Mouse (Mus musculus) CH12.LX (cell line): ENCODE data around the gene Edaradd. TPM values are rescaled to one million over a fixed set of nuclear protein-coding genes. Genes with fewer than 3 reads are reported as not detected.

Source experiments
- DNase-seq: peaks from one replicate; pipeline ENCODE4 v3.0.0-alpha.2; 2013; ENCODE audit errors: extremely low read depth
- H3K27ac ChIP-seq: 2 replicates; pipeline ENCODE4 v1.5.1; 2012; ENCODE audit warnings: low read depth, mild to moderate bottlenecking, control low read depth, moderate library complexity; ENCODE audit not compliant: insufficient read depth
- H3K27me3 ChIP-seq: replicated peaks from 2 replicates; pipeline ENCODE3; 2012; ENCODE audit warnings: inconsistent platforms
- H3K36me3 ChIP-seq, 2 experiments: replicated peaks in 1 of 2; 2 replicates each; pipeline versions ENCODE3 to v1.6.1; 2012; ENCODE audit warnings: inconsistent platforms in 1 of 2, low read length in 1 of 2, mild to moderate bottlenecking in 1 of 2, mixed read lengths in 1 of 2, moderate library complexity in 1 of 2; ENCODE audit not compliant: control insufficient read depth in 1 of 2, insufficient read depth in 1 of 2
- H3K4me1 ChIP-seq, 2 experiments: 2 replicates each; pipeline ENCODE4 v1.6.1; 2012; ENCODE audit warnings: inconsistent platforms in 1 of 2, moderate library complexity in 1 of 2; ENCODE audit not compliant: insufficient read depth in 2 of 2, control insufficient read depth in 1 of 2
- H3K4me2 ChIP-seq: 2 replicates; pipeline ENCODE4 v1.6.1; 2012; ENCODE audit warnings: low read depth, mild to moderate bottlenecking, control low read depth; ENCODE audit not compliant: poor library complexity, insufficient read depth, severe bottlenecking
- H3K4me3 ChIP-seq, 3 experiments: fragments of 150-350 bp in 1 of 3; sonication (generic) in 1 of 3; replicated peaks in 1 of 3; 2 replicates each; pipeline versions ENCODE3 to v1.5.1; 2011 to 2012; ENCODE audit warnings: low read depth in 2 of 3, low read length in 2 of 3, mild to moderate bottlenecking in 2 of 3, moderate library complexity in 2 of 3, control low read depth in 1 of 3, improper control_type of control experiment in 1 of 3, inconsistent platforms in 1 of 3, mixed read lengths in 1 of 3; ENCODE audit not compliant: poor library complexity in 1 of 3
- H3K79me2 ChIP-seq: replicated peaks from 2 replicates; pipeline ENCODE4 v1.6.1; 2012; ENCODE audit warnings: mild to moderate bottlenecking, moderate library complexity; ENCODE audit not compliant: control insufficient read depth, poor library complexity, insufficient read depth, severe bottlenecking; ENCODE audit errors: extremely low read depth
- H3K9ac ChIP-seq: 2 replicates; pipeline ENCODE4 v1.6.1; 2012; ENCODE audit warnings: low read depth, mild to moderate bottlenecking, control low read depth, moderate library complexity; ENCODE audit not compliant: insufficient read depth
- H3K9me3 ChIP-seq: replicated peaks from 2 replicates; pipeline ENCODE3; 2012; ENCODE audit warnings: low read length, inconsistent platforms, mixed read lengths
- BHLHE40 ChIP-seq: IDR thresholded peaks from 2 replicates; pipeline ENCODE4 v1.6.1; 2011; ENCODE audit warnings: mild to moderate bottlenecking, low read depth, low read length, improper control_type of control experiment
- CHD1 ChIP-seq: IDR thresholded peaks from 2 replicates; pipeline ENCODE4 v1.6.1; 2012; ENCODE audit warnings: low read depth, low read length, improper control_type of control experiment, inconsistent platforms
- CTCF ChIP-seq, 2 experiments: IDR thresholded peaks in 1 of 2; conservative IDR thresholded peaks in 1 of 2; 2 replicates each; pipeline ENCODE4 v1.5.1; 2011 to 2012; ENCODE audit warnings: low read depth in 2 of 2, low read length in 2 of 2, improper control_type of control experiment in 1 of 2, inconsistent platforms in 1 of 2, mild to moderate bottlenecking in 1 of 2, moderate library complexity in 1 of 2
- E2F4 ChIP-seq: IDR thresholded peaks from 2 replicates; pipeline ENCODE4 v1.6.1; 2011; ENCODE audit warnings: low read depth, low read length, improper control_type of control experiment; ENCODE audit not compliant: insufficient replicate concordance
- EP300 ChIP-seq: IDR thresholded peaks from 2 replicates; pipeline ENCODE4 v1.6.1; 2011; ENCODE audit warnings: low read length, improper control_type of control experiment
- HCFC1 ChIP-seq: IDR thresholded peaks from 2 replicates; pipeline ENCODE4 v1.6.1; 2012; ENCODE audit warnings: low read depth, mild to moderate bottlenecking, inconsistent platforms, low read length, improper control_type of control experiment
- JUN ChIP-seq: IDR thresholded peaks from 2 replicates; pipeline ENCODE4 v1.6.1; 2011; ENCODE audit warnings: low read depth, mild to moderate bottlenecking, low read length, improper control_type of control experiment, moderate library complexity; ENCODE audit not compliant: insufficient read depth
- JUND ChIP-seq: conservative IDR thresholded peaks from 2 replicates; pipeline ENCODE4 v1.6.1; 2011; ENCODE audit warnings: low read depth, low read length, improper control_type of control experiment
- KAT2A ChIP-seq: IDR thresholded peaks from 2 replicates; pipeline ENCODE4 v1.6.1; 2012; ENCODE audit warnings: low read length, improper control_type of control experiment, inconsistent platforms; ENCODE audit not compliant: insufficient replicate concordance
- MAX ChIP-seq: IDR thresholded peaks from 2 replicates; pipeline ENCODE4 v1.6.1; 2011; ENCODE audit warnings: low read length, improper control_type of control experiment
- MAZ ChIP-seq: IDR thresholded peaks from 2 replicates; pipeline ENCODE4 v1.6.1; 2012; ENCODE audit warnings: low read depth, mild to moderate bottlenecking, inconsistent platforms, low read length, improper control_type of control experiment, moderate library complexity
- MXI1 ChIP-seq: IDR thresholded peaks from 2 replicates; pipeline ENCODE4 v1.6.1; 2011; ENCODE audit warnings: mild to moderate bottlenecking, low read depth, low read length, improper control_type of control experiment
- MYC ChIP-seq: IDR thresholded peaks from 2 replicates; pipeline ENCODE4 v1.6.1; 2011; ENCODE audit warnings: low read depth, mild to moderate bottlenecking, improper control_type of control experiment, low read length
- NELFE ChIP-seq: IDR thresholded peaks from 2 replicates; pipeline ENCODE4 v1.6.1; 2011; ENCODE audit warnings: low read depth, low read length, improper control_type of control experiment
- NRF1 ChIP-seq: IDR thresholded peaks from 2 replicates; pipeline ENCODE4 v1.6.1; 2014; ENCODE audit warnings: low read depth, mild to moderate bottlenecking, inconsistent platforms, low read length, improper control_type of control experiment, moderate library complexity
- POLR2A ChIP-seq: IDR thresholded peaks from 2 replicates; pipeline ENCODE4 v1.6.1; 2011; ENCODE audit warnings: low read depth, mild to moderate bottlenecking, improper control_type of control experiment, low read length
- RAD21 ChIP-seq: IDR thresholded peaks from 2 replicates; pipeline ENCODE4 v1.6.1; 2011; ENCODE audit warnings: low read depth, mild to moderate bottlenecking, low read length, improper control_type of control experiment, moderate library complexity
- RCOR1 ChIP-seq: conservative IDR thresholded peaks from 2 replicates; pipeline ENCODE4 v1.6.1; 2012; ENCODE audit warnings: low read depth, mild to moderate bottlenecking, inconsistent platforms, low read length, improper control_type of control experiment
- SIN3A ChIP-seq: IDR thresholded peaks from 2 replicates; pipeline ENCODE4 v1.6.1; 2012; ENCODE audit warnings: low read length, improper control_type of control experiment, inconsistent platforms
- SMC3 ChIP-seq: IDR thresholded peaks from 2 replicates; pipeline ENCODE4 v1.6.1; 2011; ENCODE audit warnings: low read depth, low read length, improper control_type of control experiment
- TBP ChIP-seq: conservative IDR thresholded peaks from 2 replicates; pipeline ENCODE4 v1.6.1; 2011; ENCODE audit warnings: low read depth, low read length, improper control_type of control experiment
- TCF12 ChIP-seq: IDR thresholded peaks from 2 replicates; pipeline ENCODE4 v1.6.1; 2014; ENCODE audit warnings: low read depth, mild to moderate bottlenecking, inconsistent platforms, low read length, improper control_type of control experiment
- USF1 ChIP-seq: IDR thresholded peaks from 2 replicates; pipeline ENCODE4 v1.6.1; 2014; ENCODE audit warnings: low read depth, mild to moderate bottlenecking, inconsistent platforms, low read length, improper control_type of control experiment
- USF2 ChIP-seq: conservative IDR thresholded peaks from 2 replicates; pipeline ENCODE4 v1.6.1; 2011; ENCODE audit warnings: low read depth, low read length, improper control_type of control experiment
- ZC3H11A ChIP-seq: IDR thresholded peaks from 2 replicates; pipeline ENCODE4 v1.6.1; 2012; ENCODE audit warnings: low read depth, mild to moderate bottlenecking, inconsistent platforms, low read length, improper control_type of control experiment
- ZKSCAN1 ChIP-seq: IDR thresholded peaks from 2 replicates; pipeline ENCODE4 v1.6.1; 2012; ENCODE audit warnings: low read depth, inconsistent platforms, low read length, improper control_type of control experiment, borderline replicate concordance
- ZNF384 ChIP-seq: IDR thresholded peaks from 2 replicates; pipeline ENCODE4 v1.6.1; 2012; ENCODE audit warnings: low read depth, low read length, improper control_type of control experiment, inconsistent platforms
- dilution Hi-C: fragments of 300-500 bp; cut with MboI; formaldehyde crosslinking; loops from 2 replicates; pipeline ENCODE4 v1.14.3; 2020; ENCODE audit warnings: low sequenced_read_pairs; ENCODE audit not compliant: extremely low pct_unique_long_range_greater_than_20kb, extremely low pct_ligation_motif_present
- in situ Hi-C: fragments of 300-500 bp; cut with MboI; formaldehyde crosslinking; loops from 3 replicates; pipeline ENCODE4 v1.14.3; 2019; ENCODE audit warnings: low sequenced_read_pairs, low pct_ligation_motif_present, low pct_unique_long_range_greater_than_20kb, mixed read lengths
- polyA plus RNA-seq: library from polyadenylated mRNA; unstranded; fragments of >175 nt; gene quantifications from 2 replicates; pipeline ENCODE4 v1.2.1, GENCODE M21; 2012; ENCODE audit warnings: low read depth; ENCODE audit not compliant: insufficient read length
- total RNA-seq, 2 experiments: library from RNA; depleted of rRNA; stranded (reverse); fragments of 300-350 nt in 1 of 2; fragments of >200 nt in 1 of 2; gene quantifications; 2 replicates each; pipeline ENCODE4 v1.2.3; 2012 to 2014

The Edaradd gene
- total and polyA plus RNA-seq, 3 experiments, result 0.16 to 0.68 (median 0.24) TPM

DNA sequence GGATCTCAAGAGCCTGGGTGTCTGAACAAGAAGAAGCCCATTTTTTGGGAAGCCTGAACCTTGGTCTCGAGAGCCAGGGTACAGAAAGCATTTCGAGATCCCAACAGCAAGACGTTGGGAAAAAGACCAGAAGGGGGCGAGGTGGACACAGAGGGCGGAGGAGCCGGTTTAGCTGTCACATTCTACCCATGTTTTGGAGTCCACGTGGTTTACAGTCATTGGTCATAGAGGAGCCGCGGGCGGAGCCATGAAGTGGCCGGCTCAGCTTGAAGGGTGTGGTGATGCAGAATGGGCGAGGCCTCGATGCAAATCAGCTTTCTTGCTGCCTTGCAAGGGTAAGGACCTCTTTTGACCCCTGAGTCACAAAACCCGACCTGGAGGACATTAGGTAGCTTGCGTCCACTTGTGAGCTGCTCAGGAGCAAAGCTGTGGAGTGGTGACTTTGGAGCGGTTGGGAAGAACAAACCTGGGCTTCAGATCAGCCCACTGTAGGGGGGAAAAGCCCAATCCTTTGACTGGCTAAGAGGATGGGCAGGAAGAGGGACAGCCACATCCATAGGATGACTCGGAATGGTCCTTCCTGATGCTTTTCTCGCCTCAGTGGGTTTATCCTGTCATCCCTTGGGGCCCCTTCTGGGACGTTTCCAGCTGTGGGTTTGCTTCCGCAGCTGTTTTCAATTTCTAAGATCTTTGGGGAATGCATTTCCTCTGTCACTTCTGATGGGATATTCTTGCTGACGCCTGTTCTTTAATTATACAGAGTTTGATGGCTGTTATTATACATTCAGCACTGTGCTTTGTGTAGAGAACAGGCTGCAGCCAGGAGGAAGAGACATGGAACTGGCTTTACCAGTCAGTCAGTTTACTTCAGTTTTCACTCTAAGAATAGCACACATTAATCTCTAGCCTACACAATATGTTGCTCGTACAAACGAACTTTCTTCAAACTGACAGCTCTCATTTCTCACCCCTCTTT lies 22.1 kb upstream of the Edaradd start:
- Histone ChIP-seq H3K4me2 (peak overlapping the region; percentile 67), H3K27me3 (no peaks in the 10 kb centered on the region), H3K4me3 (peak overlapping the region in 1 of 3 experiments; percentile 19), H3K36me3 (no peaks in the 10 kb centered on the region), H3K9me3 (peaks cover 6% of the 10 kb centered on the region), H3K4me1 (peaks cover 5 to 27% of the 10 kb centered on the region in 2 experiments), H3K79me2 (no peaks in the 10 kb centered on the region), H3K9ac (no peak overlapping the region), H3K27ac (no peak overlapping the region)
- peak; percentile 27; the same call in 1 of the 2 replicates for TF ChIP-seq USF1
- TF ChIP-seq MYC, result peak; percentile 67; the same call in 1 of the 2 replicates
- peak; percentile 33 for TF ChIP-seq HCFC1
- TF ChIP-seq MAZ, result no peak
- TF ChIP-seq POLR2A, result 0 out of 2 replicates have a peak, but pooled peaks have one; percentile 21
- peak; percentile 100 for TF ChIP-seq MAX
- no peak for TF ChIP-seq JUN
- no peak for TF ChIP-seq E2F4
- peak; percentile 35; the same call in 1 of the 2 replicates for TF ChIP-seq NELFE
- no peak for TF ChIP-seq ZKSCAN1
- TF ChIP-seq ZC3H11A, result peak; percentile 11; the same call in 1 of the 2 replicates
- TF ChIP-seq TBP, result no peak
- TF ChIP-seq NRF1, result no peak
- peak; percentile 100 for TF ChIP-seq SIN3A
- peak; percentile 52 for TF ChIP-seq RAD21
- TF ChIP-seq RCOR1, result no peak
- TF ChIP-seq USF2, result no peak
- TF ChIP-seq EP300, result 0 out of 2 replicates have a peak, but pooled peaks have one; percentile 19
- 0 out of 2 replicates have a peak, but pooled peaks have one; percentile 26 for TF ChIP-seq TCF12
- no peak for TF ChIP-seq JUND
- TF ChIP-seq KAT2A, result no peak
- no peak for TF ChIP-seq BHLHE40
- TF ChIP-seq CTCF (conservative IDR thresholded peaks at IDR 0.05 in 1 of 2, IDR thresholded peaks at IDR 0.05 in 1 of 2; ENCODE audit: low read depth in 2 of 2, low read length in 2 of 2), result peak in 1 of 2 experiments; percentile 68; a peak in 2 of 4 replicates
- TF ChIP-seq CHD1, result no peak
- TF ChIP-seq SMC3, result peak; percentile 74
- TF ChIP-seq ZNF384, result no peak
- TF ChIP-seq MXI1, result peak; percentile 98
- DNase-seq, result peak; percentile 69
- in situ Hi-C loops (loop anchor here (5.0 to 25.0 kb wide), 2 partner anchors 65 to 145 kb away; no protein-coding TSS in a partner anchor), dilution Hi-C loops (no loop called here)
